Mouse (Mus musculus): Measurements from ENCODE around the gene Sema7a. TPM values are rescaled to one million over a fixed set of nuclear protein-coding genes. Genes with fewer than 3 reads are reported as not detected.

Gene Sema7a
- polyA plus RNA-seq, 1 experiment, result 26.1 TPM

GRCm38 (mm10) chr9:57950519-57950918, 10.6 kb downstream of the Sema7a start:
- no peak for TF ChIP-seq POLR2A (IDR thresholded peaks at IDR 0.05; ENCODE audit: low read depth, low read length)
- no peak for TF ChIP-seq CTCF (IDR thresholded peaks at IDR 0.05; ENCODE audit: extremely low read depth, insufficient read depth, insufficient read length, insufficient replicate concordance)
- Histone ChIP-seq H3K4me3 (ENCODE audit: extremely low read depth, insufficient read depth, insufficient read length) (no peak overlapping the region), H3K27ac (ENCODE audit: insufficient read depth, low read length) (no peak overlapping the region), H3K4me1 (ENCODE audit: control insufficient read depth, insufficient read depth, insufficient read length) (peaks cover 18% of the 10 kb centered on the region; the same call in 1 of the 2 replicates), H3K36me3 (ENCODE audit: control insufficient read depth, insufficient read depth, low read length) (no peaks in the 10 kb centered on the region), H3K27me3 (ENCODE audit: control insufficient read depth, insufficient read depth, low read length) (no peaks in the 10 kb centered on the region)
- WGBS, result 88% methylated on average over 9 of the region's 9 CpGs
- DNase-seq (ENCODE audit: low read depth in 1 of 2, low spot score in 2 of 2), result no peak

DNA sequence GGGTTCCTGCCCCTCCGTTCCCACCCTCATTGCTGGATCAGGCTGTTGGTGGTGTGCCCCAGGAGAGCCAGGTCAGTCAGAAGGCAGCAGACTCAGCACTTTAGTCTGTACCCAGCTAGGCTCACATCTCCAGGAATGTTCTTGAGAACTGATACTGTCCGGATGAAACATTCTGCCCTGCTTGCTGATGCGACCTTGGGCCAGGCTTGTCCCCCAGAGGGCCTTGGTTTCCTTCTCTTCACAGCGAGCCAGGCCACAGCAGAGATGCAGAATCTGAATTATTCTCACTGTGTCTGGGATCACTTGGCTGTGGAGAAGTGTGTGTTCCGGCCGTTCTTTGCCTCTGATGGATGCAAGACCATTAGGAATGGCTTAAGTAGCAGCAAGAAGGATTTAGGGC, 12.1 kb downstream of the Sema7a start:
- Histone ChIP-seq H3K36me3 (ENCODE audit: control insufficient read depth, insufficient read depth, low read length) (no peaks in the 10 kb centered on the region), H3K4me1 (ENCODE audit: control insufficient read depth, insufficient read depth, insufficient read length) (peaks cover 31% of the 10 kb centered on the region; the same call in 1 of the 2 replicates), H3K4me3 (ENCODE audit: extremely low read depth, insufficient read depth, insufficient read length) (no peak overlapping the region), H3K27ac (ENCODE audit: insufficient read depth, low read length) (no peak overlapping the region), H3K27me3 (ENCODE audit: control insufficient read depth, insufficient read depth, low read length) (no peaks in the 10 kb centered on the region)
- TF ChIP-seq CTCF (IDR thresholded peaks at IDR 0.05; ENCODE audit: extremely low read depth, insufficient read depth, insufficient read length, insufficient replicate concordance), result no peak
- no peak for TF ChIP-seq POLR2A (IDR thresholded peaks at IDR 0.05; ENCODE audit: low read depth, low read length)
- DNase-seq (ENCODE audit: low read depth in 1 of 2, low spot score in 2 of 2), result no peak
- WGBS, result 78% methylated on average over 6 of the region's 6 CpGs

DNA sequence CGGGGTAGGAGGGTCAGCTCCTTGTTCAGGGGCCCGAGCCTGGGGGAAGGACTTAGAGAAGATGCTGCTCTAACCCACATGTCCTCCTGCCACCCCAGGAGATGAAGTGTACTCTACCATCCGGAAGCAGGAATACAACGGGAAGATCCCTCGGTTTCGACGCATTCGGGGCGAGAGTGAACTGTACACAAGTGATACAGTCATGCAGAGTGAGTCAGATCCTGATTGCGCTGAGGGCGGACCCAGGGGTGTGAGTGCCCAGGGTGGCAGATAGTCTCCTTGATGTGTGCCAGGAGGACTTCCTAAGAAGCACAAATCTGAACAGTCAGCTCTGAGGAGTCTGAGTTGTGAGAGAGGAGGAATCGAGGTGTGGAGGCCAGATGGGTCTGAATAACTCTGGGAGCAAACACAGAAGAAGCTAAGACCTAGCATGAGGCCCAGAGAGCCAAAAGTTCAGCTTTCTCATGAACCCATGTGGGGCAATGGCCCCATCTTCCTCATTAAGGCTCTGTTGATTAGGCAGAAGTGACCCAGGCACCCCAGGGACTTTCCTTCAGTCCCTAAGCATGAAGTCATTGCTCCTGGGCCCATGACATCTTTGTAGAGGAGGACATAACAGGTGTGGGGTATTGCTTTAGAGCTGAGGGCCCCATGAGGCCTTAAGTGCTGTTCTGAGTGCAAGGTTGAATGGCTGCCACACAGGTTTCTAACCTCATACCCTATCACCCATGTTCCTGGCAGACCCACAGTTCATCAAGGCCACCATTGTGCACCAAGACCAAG, 15.2 kb downstream of the Sema7a start:
- WGBS, result 88% methylated on average over 12 of the region's 12 CpGs
- Histone ChIP-seq H3K27me3 (ENCODE audit: control insufficient read depth, insufficient read depth, low read length) (no peaks in the 10 kb centered on the region), H3K4me1 (ENCODE audit: control insufficient read depth, insufficient read depth, insufficient read length) (peaks cover 35% of the 10 kb centered on the region; the same call in 1 of the 2 replicates), H3K36me3 (ENCODE audit: control insufficient read depth, insufficient read depth, low read length) (no peaks in the 10 kb centered on the region; the same call in 1 of the 2 replicates), H3K27ac (ENCODE audit: insufficient read depth, low read length) (peak overlapping the region; percentile 52), H3K4me3 (ENCODE audit: extremely low read depth, insufficient read depth, insufficient read length) (no peak overlapping the region)
- peak in 1 of 2 experiments; percentile 37 for DNase-seq (ENCODE audit: low read depth in 1 of 2, low spot score in 2 of 2)
- no peak for TF ChIP-seq CTCF (IDR thresholded peaks at IDR 0.05; ENCODE audit: extremely low read depth, insufficient read depth, insufficient read length, insufficient replicate concordance)
- no peak for TF ChIP-seq POLR2A (IDR thresholded peaks at IDR 0.05; ENCODE audit: low read depth, low read length)

DNA sequence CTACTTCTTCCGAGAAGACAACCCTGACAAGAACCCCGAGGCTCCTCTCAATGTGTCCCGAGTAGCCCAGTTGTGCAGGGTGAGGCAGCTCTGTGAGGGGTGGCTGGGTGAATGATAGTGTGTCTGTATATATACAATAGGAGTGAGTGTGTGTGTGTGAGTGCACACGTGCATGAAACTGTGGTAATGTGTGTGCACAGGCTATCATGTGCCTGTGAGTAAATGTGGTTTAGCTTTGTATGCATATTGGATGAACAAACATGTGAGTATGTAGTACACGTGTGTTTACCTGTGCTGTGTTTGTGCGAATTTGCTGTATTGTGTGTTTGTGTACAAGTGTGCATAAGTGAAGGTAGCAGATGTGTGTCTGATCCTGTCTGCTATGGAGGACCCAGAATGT, 15.9 kb downstream of the Sema7a start:
- H3K27ac ChIP-seq (ENCODE audit: insufficient read depth, low read length), result peak overlapping the region; percentile 52
- no peak for TF ChIP-seq POLR2A (IDR thresholded peaks at IDR 0.05; ENCODE audit: low read depth, low read length)
- TF ChIP-seq CTCF (IDR thresholded peaks at IDR 0.05; ENCODE audit: extremely low read depth, insufficient read depth, insufficient read length, insufficient replicate concordance), result no peak

GRCm38 (mm10) chr9:57956196-57956837, 16.4 kb downstream of the Sema7a start:
- H3K36me3 ChIP-seq (ENCODE audit: control insufficient read depth, insufficient read depth, low read length), result peaks cover 3% of the 10 kb centered on the region; the same call in 1 of the 2 replicates
- H3K4me1 ChIP-seq (ENCODE audit: control insufficient read depth, insufficient read depth, insufficient read length), result peaks cover 35% of the 10 kb centered on the region; the same call in 1 of the 2 replicates
- TF ChIP-seq CTCF (IDR thresholded peaks at IDR 0.05; ENCODE audit: extremely low read depth, insufficient read depth, insufficient read length, insufficient replicate concordance) (no peak), POLR2A (IDR thresholded peaks at IDR 0.05; ENCODE audit: low read depth, low read length) (no peak)
- no peak for DNase-seq (ENCODE audit: low read depth in 1 of 2, low spot score in 2 of 2)
- H3K27me3 ChIP-seq (ENCODE audit: control insufficient read depth, insufficient read depth, low read length), result no peaks in the 10 kb centered on the region
- peak overlapping the region; percentile 52 for H3K27ac ChIP-seq (ENCODE audit: insufficient read depth, low read length)
- H3K4me3 ChIP-seq (ENCODE audit: extremely low read depth, insufficient read depth, insufficient read length), result no peak overlapping the region
- 65% methylated on average over 9 of the region's 9 CpGs for WGBS

More for the DNA sequence above, 15.9 kb downstream of the Sema7a start:
- H3K36me3 ChIP-seq (ENCODE audit: control insufficient read depth, insufficient read depth, low read length), result peaks cover 3% of the 10 kb centered on the region; the same call in 1 of the 2 replicates
- no peak for DNase-seq (ENCODE audit: low read depth in 1 of 2, low spot score in 2 of 2)
- H3K27me3 ChIP-seq (ENCODE audit: control insufficient read depth, insufficient read depth, low read length), result no peaks in the 10 kb centered on the region
- H3K4me3 ChIP-seq (ENCODE audit: extremely low read depth, insufficient read depth, insufficient read length), result no peak overlapping the region
- peaks cover 35% of the 10 kb centered on the region; the same call in 1 of the 2 replicates for H3K4me1 ChIP-seq (ENCODE audit: control insufficient read depth, insufficient read depth, insufficient read length)
- WGBS, result 75% methylated on average over 6 of the region's 6 CpGs

DNA sequence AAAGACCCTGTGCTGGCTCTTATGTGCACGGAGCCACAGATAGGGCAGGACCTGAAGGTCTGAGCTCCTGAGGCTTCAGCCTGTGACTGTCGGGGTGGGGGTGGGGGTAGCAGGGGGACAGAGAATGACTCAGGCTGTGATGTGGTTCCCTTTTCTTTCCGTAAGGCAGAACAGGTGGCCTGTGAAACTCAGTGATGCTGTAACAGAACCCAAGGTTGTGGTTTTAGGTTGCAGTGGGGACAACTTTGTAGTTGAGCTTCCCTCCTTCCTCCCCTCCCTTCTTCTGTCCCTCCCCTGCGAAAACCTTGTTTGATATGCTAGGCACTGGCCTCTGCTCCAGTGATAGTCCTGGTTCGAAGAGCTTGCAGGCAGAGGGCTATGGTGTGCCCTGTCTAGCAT, 16.9 kb downstream of the Sema7a start:
- H3K27me3 ChIP-seq (ENCODE audit: control insufficient read depth, insufficient read depth, low read length), result no peaks in the 10 kb centered on the region
- TF ChIP-seq POLR2A (IDR thresholded peaks at IDR 0.05; ENCODE audit: low read depth, low read length) (no peak), CTCF (IDR thresholded peaks at IDR 0.05; ENCODE audit: extremely low read depth, insufficient read depth, insufficient read length, insufficient replicate concordance) (no peak)
- H3K27ac ChIP-seq (ENCODE audit: insufficient read depth, low read length), result peak overlapping the region; percentile 60
- H3K36me3 ChIP-seq (ENCODE audit: control insufficient read depth, insufficient read depth, low read length), result peaks cover 6% of the 10 kb centered on the region; the same call in 1 of the 2 replicates
- 13% methylated on average over 5 of the region's 5 CpGs for WGBS
- DNase-seq (ENCODE audit: low read depth in 1 of 2, low spot score in 2 of 2), result peak; percentile 52 to 72
- H3K4me1 ChIP-seq (ENCODE audit: control insufficient read depth, insufficient read depth, insufficient read length), result peaks cover 35% of the 10 kb centered on the region; the same call in 1 of the 2 replicates
- no peak overlapping the region for H3K4me3 ChIP-seq (ENCODE audit: extremely low read depth, insufficient read depth, insufficient read length)
